Mouse (Mus musculus) megakaryocyte, adult 5-6 weeks (primary cell): ENCODE measurements around the gene Atad2b. TPM values are rescaled to one million over a fixed set of nuclear protein-coding genes. Genes with fewer than 3 reads are reported as not detected.
"Not testable (repeated sequence)": the region's sequence is repeated elsewhere in the genome, so short reads cannot be mapped to it uniquely, and the experiment has no call there.

ENCODE experiments used
- ATAC-seq: 2 replicates; pipeline ENCODE4 v1.8.0; 2016; ENCODE audit warnings: mild to moderate bottlenecking, inconsistent platforms; ENCODE audit not compliant: poor library complexity, severe bottlenecking
- total RNA-seq, 2 experiments: library from RNA; stranded (forward) in 1 of 2; stranded (reverse) in 1 of 2; fragments of 153-499, 151-499 nt in 1 of 2; fragments of 221-1000, 200-1000 nt in 1 of 2; gene quantifications; 2 replicates each; pipeline versions ENCODE4 v1.2.3 to v1.2.4; 2015 to 2017

Gene Atad2b
- total RNA-seq, 2 experiments from 2014 or later, result 56.8 to 90.2 TPM

DNA sequence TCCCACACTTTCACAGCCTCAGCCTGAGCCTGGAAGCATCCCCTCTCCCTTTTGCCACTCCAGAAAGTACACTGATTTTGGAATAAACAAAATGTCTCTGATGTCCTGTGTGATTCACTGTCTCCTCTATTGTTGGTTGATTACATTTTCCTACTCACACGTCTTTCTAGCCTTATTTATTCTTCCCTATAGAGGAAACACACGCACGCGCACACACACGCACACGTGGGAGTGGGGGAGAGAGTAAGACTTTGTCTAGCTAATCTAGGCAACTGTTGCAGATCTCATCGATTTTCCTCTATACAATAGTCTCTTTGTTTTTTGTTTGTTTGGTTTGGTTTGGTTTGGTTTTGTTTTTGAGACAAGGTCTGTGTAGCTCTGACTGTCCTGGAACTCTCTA lies 8.8 kb upstream of the Atad2b start:
- no peak for ATAC-seq

DNA sequence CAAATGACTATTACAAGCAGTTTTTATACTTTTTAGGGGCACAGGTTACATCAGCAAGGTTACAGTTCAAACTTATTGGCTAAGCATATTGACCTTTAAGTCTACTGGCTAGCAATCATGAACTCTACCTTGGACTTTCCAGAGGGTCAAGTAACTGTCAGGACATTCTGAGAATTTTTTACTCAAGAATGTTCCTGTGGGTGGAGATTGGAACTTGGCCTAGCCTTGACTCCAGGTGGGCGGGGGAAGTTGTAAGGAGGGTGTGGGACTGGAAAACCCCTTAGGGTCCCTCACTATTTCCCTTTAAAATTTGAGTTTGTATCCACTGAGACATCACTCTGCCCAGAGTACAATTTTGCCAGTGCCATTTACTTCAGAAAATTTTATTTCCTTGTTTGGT lies 6.7 kb upstream of the Atad2b start:
- not testable (repeated sequence) for ATAC-seq

DNA sequence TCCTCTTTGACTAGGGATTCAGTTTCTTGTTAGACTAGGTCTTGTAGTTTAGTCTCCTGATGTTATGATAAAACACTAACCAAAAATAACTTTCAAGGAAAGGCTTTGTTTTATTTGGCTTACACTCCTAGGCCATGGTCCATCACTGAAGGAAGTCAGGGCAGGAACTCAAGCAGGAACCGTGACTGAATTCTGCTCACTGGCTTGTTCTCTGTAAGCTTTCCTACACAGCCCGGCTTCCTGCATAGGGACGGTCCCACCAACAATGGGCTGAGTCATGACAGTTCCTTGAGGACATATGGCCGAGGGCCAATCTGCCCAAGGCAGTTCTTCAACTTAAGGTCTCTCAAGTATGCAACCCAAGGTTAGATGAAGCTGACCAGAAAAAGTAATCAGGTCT lies 5.4 kb upstream of the Atad2b start:
- ATAC-seq, result no peak

DNA sequence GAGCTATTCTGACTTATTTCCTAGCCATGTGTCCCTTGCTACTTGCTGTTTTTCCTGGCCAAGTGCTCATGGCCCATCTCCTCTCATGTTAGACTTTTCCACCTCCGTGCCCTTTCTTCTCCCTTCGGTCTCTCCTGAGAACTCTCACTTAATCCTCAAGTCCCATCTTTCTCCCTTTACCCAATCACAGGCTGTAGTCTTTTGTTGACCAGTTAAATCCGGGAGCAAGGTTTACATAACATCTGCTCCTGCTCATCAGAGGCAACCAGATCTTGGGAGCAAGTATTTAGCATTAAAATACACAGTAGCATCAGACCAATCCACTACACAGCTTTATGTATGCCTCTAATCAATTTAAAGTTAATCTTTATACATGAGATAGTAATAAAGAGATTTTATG lies 2.7 kb upstream of the Atad2b start:
- no peak for ATAC-seq

DNA sequence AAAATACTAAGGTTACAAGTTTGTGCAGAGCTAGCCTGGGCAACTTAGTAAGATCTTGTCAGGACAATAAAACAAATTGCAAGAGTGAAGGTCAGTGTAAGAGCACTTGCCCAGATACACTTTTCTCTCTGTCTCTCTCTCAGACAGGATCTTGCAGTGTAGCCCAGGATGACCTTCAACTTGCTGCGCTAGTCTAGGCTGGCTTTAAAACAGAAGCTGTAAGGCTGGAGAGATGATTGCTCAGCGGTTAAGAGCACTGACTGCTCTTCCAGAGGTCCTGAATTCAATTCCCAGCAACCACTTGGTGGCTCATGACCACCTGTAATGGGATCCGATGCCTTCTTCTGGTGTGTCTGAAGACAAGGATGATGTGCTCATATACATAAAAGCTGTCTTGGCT lies 2.2 kb upstream of the Atad2b start:
- no peak for ATAC-seq

GRCm38 (mm10) chr12:4917805-4918591 lies 845 bp downstream of the Atad2b start:
- ATAC-seq, result peak; percentile 65

DNA sequence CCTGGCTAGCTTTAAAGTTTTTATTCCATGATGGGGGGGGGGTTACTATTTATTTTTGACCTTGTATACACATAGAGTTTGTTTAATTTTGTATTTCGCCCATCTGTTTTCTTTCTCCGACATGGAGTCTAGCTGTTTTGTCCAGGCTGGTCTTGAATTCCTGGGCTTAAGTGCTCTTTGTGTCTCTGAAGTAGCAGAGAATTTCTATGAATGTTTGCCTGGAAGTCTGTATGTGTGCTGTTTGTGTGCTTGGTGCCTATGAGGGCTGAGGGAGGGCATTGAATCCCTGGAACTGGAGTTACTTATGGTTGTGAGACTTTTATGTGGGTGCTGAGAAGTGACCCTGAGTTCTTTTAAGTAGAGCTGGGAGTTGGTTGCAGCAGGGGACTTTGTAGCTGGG lies 11.0 kb downstream of the Atad2b start:
- no peak for ATAC-seq

GRCm38 (mm10) chr12:4930820-4931548 lies 13.8 kb downstream of the Atad2b start:
- peak; percentile 80 for ATAC-seq

GRCm38 (mm10) chr12:4952272-4952671 lies 35.1 kb downstream of the Atad2b start:
- ATAC-seq, result no peak

- no peak for ATAC-seq
These were observed 36.0 kb downstream of the Atad2b start for GRCm38 (mm10) chr12:4953156-4953555.

DNA sequence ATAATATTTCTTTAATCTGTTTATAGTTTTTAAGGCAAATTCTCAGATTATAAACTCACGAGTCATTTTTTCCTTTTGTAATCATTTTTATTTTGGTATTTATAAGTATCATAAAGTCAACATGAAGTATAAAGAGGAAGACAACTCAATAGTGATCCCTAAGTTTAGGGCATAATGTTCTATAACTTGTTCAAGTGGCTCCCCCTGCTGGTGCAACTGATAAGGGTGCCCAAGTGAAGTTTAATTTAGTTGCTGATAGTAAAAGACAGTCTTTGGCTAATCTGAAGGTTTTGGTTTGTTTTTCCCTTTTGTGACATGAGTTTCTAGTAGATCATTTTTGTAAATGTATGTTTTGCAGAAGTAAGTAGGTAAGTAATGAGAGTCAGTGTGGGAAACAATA lies 55.8 kb downstream of the Atad2b start:
- ATAC-seq, result peak; percentile 67

- no peak for ATAC-seq
These were observed 61.2 kb downstream of the Atad2b start for GRCm38 (mm10) chr12:4978324-4978723.

DNA sequence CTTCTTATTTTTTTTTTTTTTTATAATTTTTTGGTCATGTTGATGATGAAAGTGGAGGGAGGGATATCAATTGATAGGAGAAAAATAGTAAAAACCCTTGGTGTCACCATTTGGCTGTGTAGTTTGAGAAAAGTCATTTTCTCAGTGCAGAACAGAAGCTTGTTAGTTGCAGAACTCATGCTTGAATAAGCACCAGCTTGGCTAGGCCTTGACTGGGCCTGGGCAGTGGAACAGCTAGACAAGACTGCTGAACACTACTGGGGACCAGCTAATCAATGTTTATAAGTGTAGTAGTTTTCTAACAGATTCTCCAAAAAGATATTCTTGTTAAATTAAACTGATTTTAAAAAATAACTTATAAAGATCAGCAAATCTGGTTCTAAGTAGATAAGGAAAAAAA lies 79.8 kb downstream of the Atad2b start:
- ATAC-seq, result no peak

DNA sequence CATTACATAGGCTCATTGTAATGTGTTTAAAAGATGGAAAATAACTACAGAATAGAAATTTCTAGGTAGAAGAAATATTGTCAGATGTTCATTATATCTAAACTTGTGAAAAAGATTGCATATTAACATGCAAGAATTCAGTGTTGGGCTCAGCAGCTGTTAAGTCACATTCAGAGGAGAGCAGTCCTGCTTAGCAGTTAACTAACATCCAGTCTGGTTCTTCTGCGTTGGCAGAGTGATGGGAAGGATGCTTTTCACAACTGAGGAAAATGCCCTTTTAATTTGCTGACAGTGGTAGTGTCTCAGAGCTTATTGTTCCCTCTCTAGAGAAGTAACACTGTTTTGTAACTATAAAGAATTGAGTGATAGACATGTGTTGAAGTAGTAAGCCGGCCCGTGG lies 88.2 kb downstream of the Atad2b start:
- no peak for ATAC-seq

DNA sequence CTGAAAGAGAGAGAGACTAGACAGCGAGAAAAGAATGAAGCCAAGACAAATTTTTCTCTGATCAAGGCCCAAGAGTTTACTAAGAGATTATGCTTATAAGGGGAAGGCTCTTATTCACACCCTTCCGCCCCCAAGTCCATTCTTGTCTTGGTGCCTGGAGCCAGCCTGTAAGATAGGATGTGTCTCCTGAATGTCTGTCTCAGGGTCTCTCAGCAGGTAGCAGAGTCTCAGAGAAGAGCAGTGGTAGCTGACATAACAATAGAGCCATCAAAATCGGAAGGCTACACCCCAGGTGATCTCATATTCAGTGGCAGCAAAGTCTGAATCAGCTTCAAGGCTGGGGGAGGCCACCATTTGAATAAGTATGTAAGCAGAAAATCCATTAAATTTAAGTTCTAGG lies 88.6 kb downstream of the Atad2b start:
- not testable (repeated sequence) for ATAC-seq

DNA sequence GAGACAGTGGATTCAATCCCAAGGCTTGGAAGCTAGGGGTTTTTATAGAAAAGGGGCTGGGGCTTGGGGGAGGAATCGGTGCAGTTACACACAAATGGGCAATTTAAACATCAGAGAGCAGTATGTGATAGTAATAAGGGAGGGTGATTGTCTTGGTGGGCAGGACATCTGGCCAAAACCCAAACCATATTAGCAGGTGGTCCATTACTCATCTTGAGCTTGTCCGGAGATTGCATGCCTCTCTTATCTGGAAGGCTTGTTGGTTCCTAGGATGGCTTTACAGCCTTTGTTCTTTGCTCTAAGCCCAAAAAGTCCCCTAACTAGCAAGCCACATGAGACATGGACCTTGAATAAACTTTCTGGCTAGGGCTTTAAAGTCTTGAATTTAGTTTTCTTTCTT lies 91.5 kb downstream of the Atad2b start:
- not testable (repeated sequence) for ATAC-seq

GRCm38 (mm10) chr12:5025226-5025861 lies 108.2 kb downstream of the Atad2b start:
- no peak for ATAC-seq

DNA sequence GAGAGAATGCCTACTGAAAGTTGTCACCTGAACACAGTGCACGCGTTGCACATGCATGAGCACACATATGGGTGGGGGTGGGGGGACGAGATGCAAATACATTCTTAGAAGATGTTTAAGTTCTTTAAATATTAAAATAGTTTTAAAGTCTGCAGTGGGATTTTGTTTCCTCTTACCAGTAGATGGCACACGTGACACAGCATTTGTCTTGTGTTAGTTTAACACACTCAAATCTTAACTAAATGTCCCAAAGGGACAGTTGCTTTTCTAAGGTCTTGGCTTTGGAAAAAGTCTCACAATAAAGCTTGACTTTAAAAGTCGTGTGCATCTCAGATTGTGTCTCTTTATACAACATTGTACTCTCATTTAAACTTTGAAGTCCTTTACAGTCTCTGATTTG lies 111.9 kb downstream of the Atad2b start:
- ATAC-seq, result no peak

DNA sequence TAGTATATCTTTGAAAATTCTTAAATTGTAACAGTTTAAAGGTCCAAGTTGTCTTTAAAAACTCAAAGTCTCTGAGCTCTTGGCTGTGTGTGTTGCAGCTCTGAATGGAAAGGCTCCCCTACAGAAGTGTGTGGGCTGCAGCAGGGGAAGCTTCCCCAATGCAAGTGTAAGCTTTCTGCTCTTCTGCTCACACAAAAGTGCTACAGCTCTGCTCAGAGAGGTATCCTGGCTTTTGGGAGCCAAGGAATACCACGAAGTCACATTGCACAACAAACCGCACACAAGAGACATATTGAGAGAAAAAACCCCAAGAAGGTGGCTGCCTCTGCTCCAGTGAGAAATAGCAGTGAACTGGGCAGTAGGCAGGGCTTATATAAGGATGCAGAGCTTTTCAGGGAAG lies 120.9 kb downstream of the Atad2b start:
- ATAC-seq, result no peak

- ATAC-seq, result no peak
These were observed 127.0 kb downstream of the Atad2b start for GRCm38 (mm10) chr12:5044141-5044540.

GRCm38 (mm10) chr12:5048104-5048503 lies 131.0 kb downstream of the Atad2b start:
- no peak for ATAC-seq

DNA sequence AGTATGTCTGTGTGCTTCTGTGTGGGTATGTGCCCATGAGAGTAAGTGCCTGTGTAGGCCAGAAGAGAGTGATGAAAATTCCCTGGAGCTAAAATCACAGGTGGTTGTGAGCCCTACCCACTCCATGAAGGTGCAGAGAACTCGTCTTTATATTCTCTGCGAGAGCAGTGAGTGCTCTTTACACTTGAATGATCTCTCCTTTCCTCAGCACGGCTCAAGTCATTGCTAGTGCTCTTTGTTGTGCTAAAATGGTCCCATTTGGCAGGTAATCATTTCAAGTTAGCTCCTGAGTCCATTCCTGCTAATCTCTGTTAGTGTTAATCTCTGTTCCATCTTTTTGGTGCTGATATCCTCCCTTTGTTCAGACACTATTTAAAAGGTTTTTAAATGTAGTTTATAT lies 150.4 kb downstream of the Atad2b start:
- no peak for ATAC-seq
